Mouse (Mus musculus) left cerebral cortex, postnatal 4 days (tissue): Measurements from ENCODE around the gene Kcnj3. TPM values are rescaled to one million over a fixed set of nuclear protein-coding genes. Genes with fewer than 3 reads are reported as not detected.
"Not testable (repeated sequence)": the region's sequence is repeated elsewhere in the genome, so short reads cannot be mapped to it uniquely, and the experiment has no call there.

Experiments used
- DNase-seq: peaks from one replicate; pipeline ENCODE4 v3.0.0-alpha.2; 2022
- intact Hi-C: fragments of 180-260 bp; cut with DNase I; formaldehyde crosslinking; loops from one replicate; pipeline ENCODE4 v1.15.1; 2025
- total RNA-seq, 2 experiments: library from RNA; stranded (reverse); gene quantifications; 2 replicates each; pipeline ENCODE4 v1.2.3; 2021

The Kcnj3 gene
- 10 to 100 TPM; 37.6 to 40.5 TPM for total RNA-seq

DNA sequence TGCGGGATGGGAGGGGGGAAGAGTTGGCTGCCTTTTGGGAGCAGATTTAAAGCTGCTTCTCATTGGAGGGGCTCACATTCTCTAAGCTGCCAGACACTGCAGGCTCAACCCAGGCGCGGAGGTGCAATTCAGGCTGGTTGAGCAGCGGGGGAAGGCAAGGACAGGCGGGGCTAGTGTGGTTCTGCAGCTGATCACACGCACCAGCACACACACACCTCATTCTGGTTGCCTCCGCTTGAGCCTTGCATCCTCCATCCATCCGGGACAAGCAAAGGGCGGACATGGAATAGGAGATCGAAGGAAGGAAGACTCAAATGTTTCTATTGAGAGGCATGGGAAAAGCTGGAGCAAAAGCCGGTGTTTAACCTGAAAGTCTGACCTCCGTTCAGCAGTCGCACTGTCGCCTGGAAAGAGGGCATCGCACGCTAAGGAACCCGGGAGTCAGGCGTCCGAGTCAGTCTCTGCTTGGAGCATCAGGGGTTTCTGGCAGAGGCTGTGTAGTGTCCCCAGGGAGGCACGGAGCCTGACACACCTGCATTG lies at the start of gene Kcnj3:
TSS of gene Kcnj3 (plus strand) at position 250 of the 540 bp plus-strand sequence.
- intact Hi-C loops, result loop anchor here (5.0 kb wide), 2 partner anchors 338 to 482 kb away; no protein-coding TSS in a partner anchor
- DNase-seq, result peak; percentile 84

DNA sequence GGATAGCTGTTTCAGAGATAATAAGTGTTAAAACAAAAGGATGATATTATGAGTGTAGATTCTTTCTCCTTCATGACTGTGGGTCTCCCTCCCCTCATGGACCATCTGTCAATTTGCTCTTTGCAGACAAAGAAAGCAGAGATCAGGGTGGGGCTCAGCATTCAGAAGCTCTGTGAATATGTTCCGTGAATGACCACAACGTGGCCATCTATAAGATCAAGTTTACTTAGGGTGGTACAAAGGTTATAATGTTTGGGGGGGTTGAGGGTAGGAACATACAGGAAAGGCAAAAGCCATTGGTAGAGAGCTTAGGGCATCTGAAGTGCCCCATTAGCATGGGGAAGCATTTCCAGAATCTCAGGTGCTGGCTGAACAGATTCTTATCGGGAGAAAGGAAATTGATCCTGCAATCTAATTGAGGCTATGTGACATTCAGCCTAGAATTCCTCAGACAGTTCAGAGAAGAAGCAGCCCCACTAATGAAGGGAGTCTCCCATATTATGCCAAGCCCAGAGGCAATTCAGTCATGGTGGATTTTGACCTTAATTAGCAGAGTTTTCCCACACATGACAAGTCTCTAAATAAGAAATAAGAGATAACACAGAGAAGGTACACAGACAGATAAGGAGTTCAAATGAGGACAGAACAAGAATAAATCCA lies 45.3 kb upstream of the Kcnj3 start:
- intact Hi-C loops, result no loop called here
- DNase-seq, result no peak

GRCm38 (mm10) chr2:55405307-55405706 lies 30.5 kb upstream of the Kcnj3 start:
- intact Hi-C loops, result no loop called here

DNA sequence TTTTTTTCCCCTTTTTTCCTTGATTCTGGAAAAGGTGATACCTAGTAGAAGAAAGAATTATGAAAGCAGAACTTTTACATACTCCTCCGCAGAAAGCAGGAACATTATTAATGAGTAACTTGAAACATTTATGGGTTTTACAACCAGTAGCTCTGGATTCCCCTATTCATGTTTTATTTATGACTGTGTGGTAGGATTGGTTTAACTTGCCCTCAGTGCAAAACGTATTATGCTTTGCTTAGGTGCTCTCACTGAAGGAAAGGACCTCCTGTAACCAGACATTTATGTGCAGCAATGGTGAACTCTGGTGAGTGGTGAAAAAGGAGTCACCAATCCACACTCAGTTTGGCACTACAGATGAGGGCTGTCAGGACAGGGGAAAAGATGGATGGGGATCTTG lies 8.1 kb upstream of the Kcnj3 start:
- DNase-seq, result no peak
- intact Hi-C loops, result no loop called here

More at GRCm38 (mm10) chr2:55405307-55405706, 30.5 kb upstream of the Kcnj3 start:
- no peak for DNase-seq

DNA sequence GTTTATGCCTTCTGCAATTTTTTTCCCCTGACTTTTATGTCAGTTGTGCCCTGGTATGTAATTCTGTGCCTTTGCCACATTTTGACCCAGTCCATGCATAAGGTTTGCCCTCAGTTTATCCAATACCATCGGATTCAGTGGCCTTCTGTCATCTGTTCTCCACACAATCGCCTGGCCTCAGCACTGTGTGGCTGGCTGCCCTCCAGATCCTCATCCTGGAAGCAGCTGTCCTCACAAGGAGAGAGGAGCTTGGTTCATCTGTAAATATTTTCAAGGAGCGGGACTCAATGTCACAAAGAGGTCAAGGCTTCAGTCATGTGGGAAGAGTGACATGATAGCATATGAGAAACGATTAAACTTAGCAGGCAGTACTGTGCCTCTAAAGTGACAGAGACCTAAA lies 3.7 kb upstream of the Kcnj3 start:
- intact Hi-C loops, result no loop called here
- DNase-seq, result peak; percentile 85

GRCm38 (mm10) chr2:55436261-55437006 lies 664 bp downstream of the Kcnj3 start:
- intact Hi-C loops, result loop anchor here (5.0 kb wide), 2 partner anchors 339 to 481 kb away; no protein-coding TSS in a partner anchor

DNA sequence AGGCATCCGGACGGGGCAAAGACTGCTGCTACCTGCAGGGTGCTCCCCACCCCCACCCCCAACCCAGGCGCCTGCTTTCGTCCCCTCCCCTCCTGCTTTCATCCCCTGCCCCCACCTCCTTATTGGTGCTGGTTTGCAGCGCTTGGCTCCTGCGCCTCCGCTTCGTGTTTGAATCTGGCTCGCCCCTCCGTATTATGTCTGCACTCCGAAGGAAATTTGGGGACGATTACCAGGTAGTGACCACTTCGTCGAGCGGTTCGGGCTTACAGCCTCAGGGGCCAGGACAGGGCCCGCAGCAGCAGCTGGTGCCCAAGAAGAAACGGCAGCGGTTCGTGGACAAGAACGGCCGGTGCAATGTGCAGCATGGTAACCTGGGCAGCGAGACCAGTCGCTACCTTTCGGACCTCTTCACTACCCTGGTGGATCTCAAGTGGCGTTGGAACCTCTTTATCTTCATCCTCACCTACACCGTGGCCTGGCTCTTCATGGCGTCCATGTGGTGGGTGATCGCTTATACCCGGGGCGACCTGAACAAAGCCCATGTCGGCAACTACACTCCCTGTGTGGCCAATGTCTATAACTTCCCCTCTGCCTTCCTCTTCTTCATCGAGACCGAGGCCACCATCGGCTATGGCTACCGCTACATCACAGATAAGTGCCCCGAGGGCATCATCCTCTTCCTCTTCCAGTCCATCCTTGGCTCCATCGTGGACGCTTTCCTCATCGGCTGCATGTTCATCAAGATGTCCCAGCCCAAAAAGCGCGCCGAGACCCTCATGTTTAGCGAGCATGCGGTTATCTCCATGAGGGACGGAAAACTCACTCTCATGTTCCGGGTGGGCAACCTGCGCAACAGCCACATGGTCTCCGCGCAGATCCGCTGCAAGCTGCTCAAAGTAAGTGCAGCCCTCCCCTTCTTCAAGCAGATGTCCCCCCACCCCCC lies 1.5 kb downstream of the Kcnj3 start:
- intact Hi-C loops, result loop anchor here (5.0 kb wide), 2 partner anchors 340 to 480 kb away; no protein-coding TSS in a partner anchor

More at GRCm38 (mm10) chr2:55436261-55437006, 664 bp downstream of the Kcnj3 start:
- DNase-seq, result peak; percentile 40

DNA sequence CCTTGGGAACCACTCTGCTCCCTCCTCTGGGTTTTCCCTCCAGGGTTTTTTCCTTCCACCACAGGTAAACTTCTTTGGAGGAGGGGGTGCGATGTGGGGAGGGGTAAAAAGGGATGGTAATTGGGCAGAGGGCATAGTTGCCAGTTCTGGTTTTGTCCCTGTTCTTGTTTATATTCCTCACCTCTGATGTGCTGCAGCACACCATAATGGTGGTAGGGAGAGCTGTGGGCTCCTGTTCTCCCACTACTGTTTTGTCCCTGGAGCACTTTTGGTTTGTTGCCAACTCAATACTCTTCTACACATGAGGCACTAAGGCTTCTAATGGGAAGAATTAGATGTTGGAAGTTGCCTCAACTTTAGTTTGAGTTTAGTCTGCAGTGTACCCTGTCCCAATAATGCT lies 2.2 kb downstream of the Kcnj3 start:
- intact Hi-C loops, result loop anchor here (5.0 kb wide), 2 partner anchors 341 to 479 kb away; no protein-coding TSS in a partner anchor
- peak; percentile 8 for DNase-seq

More for the DNA sequence above, 1.5 kb downstream of the Kcnj3 start:
- DNase-seq, result peak; percentile 49

- intact Hi-C loops, result loop anchor here (5.0 kb wide), 2 partner anchors 342 to 478 kb away; no protein-coding TSS in a partner anchor
- no peak for DNase-seq
These were observed 3.4 kb downstream of the Kcnj3 start for GRCm38 (mm10) chr2:55439211-55439610.

DNA sequence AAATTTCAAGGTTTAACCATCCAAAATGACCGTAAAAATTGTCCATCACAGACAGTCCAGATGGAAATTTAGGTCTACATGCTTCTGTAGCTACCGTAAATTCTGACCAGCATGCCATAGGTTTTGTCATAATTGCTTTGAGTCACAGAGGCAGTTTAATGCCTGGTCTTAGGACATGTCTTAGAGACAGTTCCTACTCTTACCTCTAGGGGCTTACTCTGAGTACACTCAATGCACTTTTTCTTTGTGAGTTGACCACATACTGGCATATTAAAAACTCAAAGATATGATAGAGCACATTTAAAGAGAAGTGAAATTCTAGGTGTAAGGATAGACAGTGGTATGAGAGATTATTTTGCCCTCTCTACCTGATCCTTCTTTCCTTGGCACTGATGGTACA lies 6.2 kb downstream of the Kcnj3 start:
- DNase-seq, result no peak

GRCm38 (mm10) chr2:55447298-55447697 lies 11.5 kb downstream of the Kcnj3 start:
- no peak for DNase-seq
- intact Hi-C loops, result no loop called here

More for the DNA sequence above, 6.2 kb downstream of the Kcnj3 start:
- intact Hi-C loops, result no loop called here

- DNase-seq, result peak; percentile 10
- intact Hi-C loops, result no loop called here
These were observed 15.0 kb downstream of the Kcnj3 start for GRCm38 (mm10) chr2:55450774-55451173.

DNA sequence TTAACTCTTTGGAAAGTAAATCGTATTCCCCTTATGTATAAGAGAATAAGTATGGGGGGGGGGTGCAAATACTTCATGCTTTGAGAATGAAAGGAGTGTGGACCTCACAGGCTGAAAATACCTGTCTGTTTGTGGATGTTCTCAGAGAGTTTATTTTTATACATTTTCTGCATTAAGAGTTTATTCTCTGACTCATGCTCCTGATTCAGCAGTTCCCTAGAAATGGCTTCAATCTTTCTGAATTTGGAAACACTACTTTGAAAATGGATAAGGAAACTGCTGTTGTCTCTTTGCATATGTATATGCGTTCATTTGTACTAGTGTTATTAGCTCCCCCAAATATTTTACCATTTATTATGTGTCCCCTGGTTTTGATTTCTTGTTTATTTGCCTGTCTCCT lies 23.4 kb downstream of the Kcnj3 start:
- no peak for DNase-seq
- intact Hi-C loops, result no loop called here

DNA sequence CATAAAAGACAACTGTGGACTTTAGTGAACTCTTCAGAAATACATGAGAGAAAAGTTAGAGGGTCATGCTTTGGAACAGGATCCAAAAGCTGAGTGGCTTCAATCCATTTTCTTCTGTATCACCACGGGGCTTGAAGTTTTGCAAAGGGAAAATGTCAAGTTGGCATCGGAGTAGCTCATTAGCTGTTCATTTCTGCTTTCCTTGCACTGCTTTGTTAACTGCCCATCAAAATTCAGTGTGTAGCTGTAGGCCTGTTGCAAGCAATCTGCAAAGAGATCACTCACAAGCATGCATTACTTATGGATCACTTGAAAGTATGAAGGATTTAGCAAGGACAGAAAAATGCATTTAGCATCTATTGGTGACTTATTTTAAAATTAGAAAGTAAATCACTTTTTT lies 33.4 kb downstream of the Kcnj3 start:
- DNase-seq, result no peak

GRCm38 (mm10) chr2:55470006-55470405 lies 34.2 kb downstream of the Kcnj3 start:
- intact Hi-C loops, result no loop called here
- DNase-seq, result no peak

More for the DNA sequence above, 33.4 kb downstream of the Kcnj3 start:
- intact Hi-C loops, result no loop called here

DNA sequence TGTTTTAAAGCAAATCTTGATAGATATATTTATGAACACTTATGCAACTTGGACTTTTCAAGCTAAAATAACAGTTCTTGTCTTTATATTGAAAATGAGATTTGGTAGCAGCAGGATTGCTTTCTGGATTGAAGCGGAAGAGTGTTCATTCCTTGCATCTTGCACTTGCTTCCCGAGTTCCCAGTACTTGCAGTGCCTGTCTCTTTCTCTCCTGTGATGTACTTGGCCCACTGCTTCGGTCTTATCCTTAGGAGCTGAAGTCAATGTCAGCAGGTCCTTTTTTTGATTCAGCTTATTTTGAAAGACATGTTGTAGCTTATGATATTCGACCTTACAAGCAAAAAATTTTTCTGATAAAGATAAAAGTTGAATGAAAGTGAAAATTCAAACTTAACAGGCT lies 43.7 kb downstream of the Kcnj3 start:
- intact Hi-C loops, result no loop called here

DNA sequence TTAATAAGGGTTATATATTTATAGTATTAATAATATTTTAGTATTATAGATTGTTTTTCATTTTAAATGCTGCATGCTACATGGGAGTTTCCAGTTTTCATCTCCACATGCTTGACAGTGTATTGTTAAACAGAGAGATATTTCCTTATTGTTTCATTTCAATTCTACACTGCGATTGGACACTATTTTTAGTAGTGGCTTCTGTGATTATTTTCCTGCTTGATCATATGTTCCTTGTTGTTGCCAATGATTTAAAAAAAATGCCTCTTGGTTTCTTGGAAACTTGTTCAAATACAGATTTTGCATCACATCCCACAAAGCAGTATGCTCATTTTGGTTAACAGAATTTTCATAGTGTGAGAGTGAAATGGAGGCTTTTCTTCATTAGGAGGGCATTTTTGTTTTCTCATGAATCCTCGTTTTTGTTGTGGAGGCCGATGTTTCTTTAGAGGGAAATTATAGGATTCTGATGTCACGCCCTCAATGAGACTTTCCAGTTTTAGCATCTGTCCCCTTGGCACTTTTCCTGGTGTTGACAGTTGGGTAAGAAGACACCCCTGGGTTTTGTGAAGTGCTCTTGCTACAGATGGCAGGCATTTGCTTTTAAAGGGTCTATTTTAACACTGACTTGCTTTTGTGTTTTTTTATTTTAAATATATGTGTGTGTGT lies 44.3 kb downstream of the Kcnj3 start:
- intact Hi-C loops, result no loop called here

More for the DNA sequence above, 43.7 kb downstream of the Kcnj3 start:
- peak; percentile 7 for DNase-seq

GRCm38 (mm10) chr2:55480602-55480965 lies 44.8 kb downstream of the Kcnj3 start:
- intact Hi-C loops, result no loop called here
- no peak for DNase-seq

More for the DNA sequence above, 44.3 kb downstream of the Kcnj3 start:
- peak; percentile 74 for DNase-seq

GRCm38 (mm10) chr2:55485500-55486129 lies 49.8 kb downstream of the Kcnj3 start:
- intact Hi-C loops, result not testable (repeated sequence)

More at GRCm38 (mm10) chr2:55485500-55486129, 49.8 kb downstream of the Kcnj3 start:
- not testable (repeated sequence) for DNase-seq
